Mouse (Mus musculus) liver, embryonic 11.5 days (tissue): ENCODE measurements around the gene Prkaca. TPM values are rescaled to one million over a fixed set of nuclear protein-coding genes. Genes with fewer than 3 reads are reported as not detected.
"Not testable (repeated sequence)": the region's sequence is repeated elsewhere in the genome, so short reads cannot be mapped to it uniquely, and the experiment has no call there.

ENCODE experiments used
- ATAC-seq: fragments of 200-750 bp; cut with Nextera tagmentation; replicated peaks from 2 replicates; pipeline ENCODE4 v1.8.0; 2017; ENCODE audit warnings: moderate number of reproducible peaks, mild to moderate bottlenecking, moderate TSS enrichment, moderate library complexity; ENCODE audit not compliant: low FRiP score
- DNase-seq: peaks from one replicate; pipeline ENCODE4 v3.0.0-alpha.2; 2017; ENCODE audit warnings: low spot score
- H3K27ac ChIP-seq: fragments of 300-500 bp; sonication (generic); 2 replicates; pipeline ENCODE4 v1.5.1; 2014; ENCODE audit warnings: mild to moderate bottlenecking, low read depth, low read length, control low read depth
- H3K27me3 ChIP-seq: fragments of 300-500 bp; sonication (generic); replicated peaks from 2 replicates; pipeline ENCODE4 v1.6.1; 2014; ENCODE audit warnings: low read length, mixed read lengths; ENCODE audit not compliant: control insufficient read depth, insufficient read depth
- H3K36me3 ChIP-seq: fragments of 300-500 bp; sonication (generic); 2 replicates; pipeline ENCODE4 v1.6.1; 2014; ENCODE audit warnings: mild to moderate bottlenecking, low read length, moderate library complexity, mixed read lengths; ENCODE audit not compliant: control insufficient read depth, insufficient read depth
- H3K4me1 ChIP-seq: fragments of 300-500 bp; sonication (generic); replicated peaks from 2 replicates; pipeline ENCODE4 v1.6.1; 2014; ENCODE audit warnings: low read length, mixed read lengths; ENCODE audit not compliant: control insufficient read depth, insufficient read depth
- H3K4me2 ChIP-seq: fragments of 300-500 bp; sonication (generic); 2 replicates; pipeline ENCODE4 v1.6.1; 2014; ENCODE audit warnings: mild to moderate bottlenecking, control low read depth, moderate library complexity
- H3K4me3 ChIP-seq: fragments of 300-500 bp; sonication (generic); 2 replicates; pipeline ENCODE4 v1.5.1; 2014; ENCODE audit warnings: low read depth, low read length, control low read depth
- H3K9ac ChIP-seq: fragments of 300-500 bp; sonication (generic); 2 replicates; pipeline ENCODE4 v1.6.1; 2014; ENCODE audit warnings: low read depth, low read length, control low read depth
- H3K9me3 ChIP-seq: fragments of 300-500 bp; sonication (generic); 2 replicates; pipeline ENCODE4 v1.6.1; 2016; ENCODE audit warnings: low read length, inconsistent platforms, mixed read lengths; ENCODE audit not compliant: control insufficient read depth
- WGBS: fragments of 180-500 bp; shearing (Covaris S2); extraction: QIAGEN DNeasy Blood & Tissue Kit; methylation state at CpG from one replicate; pipeline ENCODE4 v1.1.7; 2014; 5-methylcytosine and 5-hydroxymethylcytosine counted together
- polyA plus RNA-seq: library from polyadenylated mRNA; unstranded; fragments of >200 nt; fragmentation: Nextera tagmentation; extraction: Ambion mirVana; gene quantifications from 2 replicates; pipeline ENCODE4 v1.2.1, GENCODE M21; 2014

Gene Prkaca
- polyA plus RNA-seq, 1 experiment from 2014 or later, result 96.9 TPM

DNA sequence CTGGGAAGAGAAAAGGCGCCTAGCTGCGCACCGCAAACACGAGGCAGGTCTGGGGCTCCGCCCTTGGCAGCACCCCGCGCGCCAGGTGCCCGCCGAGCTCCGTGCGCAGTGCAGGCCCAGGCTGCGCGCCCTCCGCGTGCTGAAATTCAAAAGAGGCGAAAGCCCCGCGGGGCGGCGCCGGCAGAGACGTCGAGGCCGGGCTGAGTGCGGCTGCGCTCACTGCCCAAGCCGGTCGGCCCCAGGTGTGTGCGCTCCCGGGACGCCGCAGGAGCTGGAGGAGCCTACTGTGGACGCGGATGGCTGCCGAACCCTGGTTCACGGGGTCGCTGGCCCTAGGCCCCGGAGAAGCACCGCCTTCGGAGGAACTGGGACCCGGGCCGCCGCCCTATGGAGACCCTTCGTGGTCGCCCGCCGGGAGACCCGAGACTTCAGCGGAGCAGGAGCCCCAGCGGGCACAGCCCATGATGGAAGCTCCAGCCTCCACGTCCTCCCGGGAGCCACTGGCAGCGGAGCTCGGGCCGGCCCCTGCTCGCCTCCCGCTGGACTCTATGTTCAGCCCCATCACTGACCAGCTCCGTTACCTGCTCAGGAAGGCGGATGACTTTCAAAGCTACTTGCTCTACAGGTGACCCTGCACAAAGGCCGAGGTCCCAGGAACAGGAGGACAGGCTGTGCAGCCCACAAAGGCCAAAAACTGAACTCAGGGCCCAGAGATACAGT, 28.6 kb downstream of the Prkaca start, which contains the start of gene 1700067K01Rik:
1700067K01Rik (plus strand) TSS at position 222 of the 720 bp plus-strand sequence.
- Histone ChIP-seq H3K27me3 (0 out of 2 replicates have a peak, but pooled peaks cover 2% of the 10 kb centered on the region), H3K9me3 (no peaks in the 10 kb centered on the region), H3K4me2 (peak within 1 kb of the TSS; percentile 34), H3K9ac (no peak within 1 kb of the TSS; the same call in 1 of the 2 replicates), H3K27ac (no peak within 1 kb of the TSS), H3K36me3 (peaks cover 18% of the 10 kb centered on the region), H3K4me1 (peaks cover 22% of the 10 kb centered on the region), H3K4me3 (0 out of 2 replicates have a peak within 1 kb of the TSS, but pooled peaks have one; percentile 12)
- DNase-seq, result no peak
- 57% methylated on average over 61 of the region's 61 CpGs for WGBS
- ATAC-seq, result no peak

DNA sequence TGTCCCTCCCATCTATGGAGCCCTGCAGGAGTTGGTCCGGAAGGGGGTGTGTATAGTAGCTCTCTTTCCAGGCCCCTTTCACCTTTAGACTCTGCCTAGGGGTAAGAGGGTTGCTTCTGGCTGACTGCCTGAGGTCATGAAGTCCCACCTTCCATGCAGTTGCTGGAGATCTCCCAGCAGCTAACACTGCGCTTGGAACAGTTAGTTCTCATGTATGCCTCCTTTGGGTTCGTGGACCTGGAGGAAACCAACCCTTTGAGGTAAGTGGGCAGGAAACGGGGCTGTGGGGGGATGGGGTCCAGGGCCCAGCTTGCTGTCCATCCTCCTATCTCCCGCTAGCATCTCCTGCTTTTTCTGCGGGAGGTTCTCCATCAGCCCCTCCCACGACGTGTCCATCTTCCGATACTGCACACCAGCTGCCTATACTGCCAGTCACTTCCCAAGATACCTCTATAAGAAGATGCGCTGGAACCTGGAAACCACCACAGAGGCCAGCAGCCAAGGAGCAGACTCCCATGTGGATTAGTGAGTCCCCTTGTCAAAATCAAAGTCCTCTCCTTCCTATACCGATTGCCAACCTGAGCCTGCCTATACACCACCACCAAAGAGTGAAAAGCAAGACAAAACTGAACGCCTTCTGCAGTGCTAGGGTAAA, 30.3 kb downstream of the Prkaca start:
- Histone ChIP-seq H3K9me3 (no peaks in the 10 kb centered on the region), H3K4me1 (peaks cover 22% of the 10 kb centered on the region), H3K27ac (no peak overlapping the region), H3K27me3 (0 out of 2 replicates have a peak, but pooled peaks cover 2% of the 10 kb centered on the region), H3K4me2 (no peak overlapping the region), H3K9ac (no peak overlapping the region), H3K4me3 (no peak overlapping the region), H3K36me3 (peaks cover 18% of the 10 kb centered on the region)
- DNase-seq (no peak), ATAC-seq (no peak)
- WGBS, result 64% methylated on average over 12 of the region's 12 CpGs

DNA sequence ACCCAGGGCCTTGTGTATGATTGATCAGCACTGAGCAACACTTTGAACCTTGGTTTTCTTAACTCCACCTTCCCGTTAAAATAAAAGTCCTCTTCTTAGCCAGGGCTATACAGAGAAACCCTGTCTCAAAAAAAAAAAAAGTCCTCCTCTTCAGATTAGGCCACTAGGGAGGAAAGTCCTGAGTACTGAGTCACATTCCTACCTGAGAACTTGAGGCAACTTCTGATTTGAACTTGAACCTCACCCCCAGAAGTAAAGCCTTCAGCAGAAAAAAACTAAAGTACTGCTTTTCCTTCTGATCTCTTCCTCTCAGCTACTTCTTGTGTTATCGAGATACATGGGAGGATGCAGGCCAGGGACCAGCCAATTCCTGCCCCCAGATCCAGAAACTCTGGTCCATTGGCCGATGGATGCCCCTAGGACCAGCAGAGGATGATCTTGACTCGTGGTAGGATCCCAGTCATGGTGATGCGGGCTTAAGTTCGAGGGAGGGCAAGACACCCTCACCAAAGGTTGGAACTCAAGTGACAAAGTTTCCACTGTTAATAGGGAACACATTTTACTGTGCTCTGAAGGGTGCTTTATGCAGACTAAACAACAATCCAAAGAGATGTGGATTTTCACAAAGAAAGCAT, 30.9 kb downstream of the Prkaca start:
- no peak overlapping the region; the same call in 1 of the 2 replicates for H3K4me3 ChIP-seq
- peak overlapping the region; percentile 92 for H3K4me2 ChIP-seq
- ATAC-seq (no peak), DNase-seq (no peak)
- no peak overlapping the region for H3K27ac ChIP-seq
- 77% methylated on average over 6 of the region's 6 CpGs for WGBS
- H3K27me3 ChIP-seq, result 0 out of 2 replicates have a peak, but pooled peaks cover 2% of the 10 kb centered on the region
- peaks cover 18% of the 10 kb centered on the region for H3K36me3 ChIP-seq
- no peaks in the 10 kb centered on the region for H3K9me3 ChIP-seq
- H3K4me1 ChIP-seq, result peaks cover 21% of the 10 kb centered on the region
- H3K9ac ChIP-seq, result peak overlapping the region; percentile 71

DNA sequence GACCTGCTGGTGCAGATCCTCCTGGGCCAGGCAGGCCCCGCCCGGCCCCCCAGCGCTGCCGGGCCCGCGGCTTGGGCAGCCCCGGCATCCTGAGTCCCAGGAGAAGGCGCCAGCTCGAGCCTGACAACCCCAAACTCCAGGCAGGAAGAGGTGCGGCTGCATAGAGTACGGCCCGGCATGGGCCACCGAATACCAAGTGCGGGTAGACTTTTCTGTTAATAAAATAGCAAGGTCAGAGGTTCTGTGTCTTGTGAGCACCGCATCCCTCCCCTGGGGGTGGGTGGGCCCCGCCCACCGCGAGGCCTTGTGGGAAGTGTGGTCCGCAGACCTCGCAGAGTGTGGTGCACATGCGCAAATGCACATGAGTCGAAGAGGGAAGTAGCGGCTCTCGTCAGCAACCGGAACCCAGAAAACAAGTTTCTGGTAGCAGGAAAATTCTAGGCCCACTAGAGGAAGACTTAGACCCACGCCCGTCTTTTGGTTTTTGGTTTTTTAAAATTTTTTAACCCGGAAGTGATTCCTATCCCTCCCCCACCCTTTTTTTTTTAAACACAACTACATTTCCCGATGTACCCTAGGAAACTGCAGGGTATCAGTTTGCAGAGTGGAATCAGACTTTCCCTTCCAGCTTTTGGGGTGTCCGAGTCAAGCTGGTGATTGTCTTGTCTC, 31.9 kb downstream of the Prkaca start:
- H3K27me3 ChIP-seq, result peaks cover 4% of the 10 kb centered on the region
- H3K4me3 ChIP-seq, result peak overlapping the region; percentile 59
- DNase-seq (peak; percentile 91), ATAC-seq (peak; percentile 88)
- peak overlapping the region; percentile 88 for H3K27ac ChIP-seq
- 3% methylated on average over 30 of the region's 30 CpGs for WGBS
- H3K9me3 ChIP-seq, result no peaks in the 10 kb centered on the region
- peaks cover 17% of the 10 kb centered on the region for H3K36me3 ChIP-seq
- H3K9ac ChIP-seq, result peak overlapping the region; percentile 71
- peak overlapping the region; percentile 92 for H3K4me2 ChIP-seq
- peaks cover 14% of the 10 kb centered on the region for H3K4me1 ChIP-seq

DNA sequence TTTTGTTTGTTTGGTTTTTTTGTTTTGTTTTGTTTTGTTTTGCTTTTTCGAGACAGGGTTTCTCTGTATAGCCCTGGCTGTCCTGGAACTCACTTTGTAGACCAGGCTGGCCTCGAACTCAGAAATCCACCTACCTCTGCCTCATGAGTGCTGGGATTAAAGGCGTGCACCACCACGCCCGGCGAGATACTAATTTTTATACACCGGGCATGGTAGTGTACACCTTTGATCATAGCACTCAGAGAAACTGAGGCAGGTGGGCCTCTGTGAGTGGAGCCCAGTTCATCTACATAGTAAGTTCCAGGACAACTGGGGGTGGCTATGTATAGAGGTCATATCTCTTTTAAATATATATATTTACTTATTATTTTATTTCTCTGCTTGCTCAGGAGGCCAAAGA, 32.7 kb downstream of the Prkaca start:
- not testable (repeated sequence) for ATAC-seq, H3K27ac ChIP-seq
- WGBS, result 91% methylated on average over 7 of the region's 7 CpGs

DNA sequence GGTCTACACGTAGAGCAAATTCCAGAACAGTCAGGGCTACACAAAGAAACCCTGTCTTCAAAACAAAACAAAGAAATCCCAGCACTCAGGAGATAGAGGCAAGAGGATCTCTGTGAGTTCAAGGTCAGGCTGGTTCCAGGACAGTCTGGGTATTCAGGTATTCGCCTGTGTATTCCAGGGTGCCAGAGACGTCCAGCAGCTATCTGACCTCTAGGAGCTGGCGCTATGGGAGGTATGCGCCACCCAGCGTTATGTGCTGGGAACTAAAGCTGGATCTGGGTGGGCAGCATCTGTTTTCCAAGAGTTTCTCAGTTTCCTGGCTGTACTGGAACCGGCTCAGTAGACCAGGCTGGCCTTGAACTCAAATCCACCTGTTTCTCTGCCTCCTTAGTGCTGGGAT, 35.6 kb downstream of the Prkaca start:
- H3K4me1 ChIP-seq, result peaks cover 16% of the 10 kb centered on the region
- H3K4me2 ChIP-seq, result no peak overlapping the region
- H3K9ac ChIP-seq, result no peak overlapping the region
- H3K27me3 ChIP-seq, result peaks cover 39% of the 10 kb centered on the region
- no peak for DNase-seq
- H3K27ac ChIP-seq, result no peak overlapping the region
- H3K36me3 ChIP-seq, result no peaks in the 10 kb centered on the region
- H3K4me3 ChIP-seq, result no peak overlapping the region
- ATAC-seq, result no peak
- WGBS, result 35% methylated on average over 7 of the region's 7 CpGs
- no peaks in the 10 kb centered on the region for H3K9me3 ChIP-seq

More for the DNA sequence above, 32.7 kb downstream of the Prkaca start:
- H3K36me3 ChIP-seq, DNase-seq, H3K4me2 ChIP-seq, H3K9me3 ChIP-seq, H3K9ac ChIP-seq, H3K4me3 ChIP-seq: not testable (repeated sequence)
- peaks cover 13% of the 10 kb centered on the region for H3K27me3 ChIP-seq
- H3K4me1 ChIP-seq, result peaks cover 14% of the 10 kb centered on the region

DNA sequence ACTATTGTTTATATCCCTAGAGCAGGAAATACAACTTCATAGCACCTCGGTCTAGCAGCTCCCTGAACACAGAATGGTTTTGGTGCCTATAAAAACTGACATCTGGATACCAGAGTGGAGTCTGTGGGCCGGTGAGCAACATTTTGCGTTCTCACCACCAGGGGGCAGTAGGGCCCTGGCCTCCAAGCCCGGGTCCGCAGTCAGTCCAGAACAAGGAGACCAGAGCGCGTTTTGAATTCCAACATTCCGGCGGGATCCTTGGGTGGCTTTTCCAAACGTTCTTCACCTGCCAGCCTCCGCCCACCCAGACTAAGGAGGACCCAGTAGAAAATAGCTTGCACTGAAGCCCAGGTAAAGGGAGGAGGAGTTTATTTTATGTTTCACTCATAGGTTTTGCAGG, 37.1 kb downstream of the Prkaca start:
- Histone ChIP-seq H3K4me2 (no peak overlapping the region), H3K36me3 (no peaks in the 10 kb centered on the region), H3K9ac (no peak overlapping the region), H3K27me3 (peaks cover 46% of the 10 kb centered on the region), H3K4me1 (peaks cover 11% of the 10 kb centered on the region), H3K4me3 (0 out of 2 replicates have a peak overlapping the region, but pooled peaks have one; percentile 6), H3K27ac (no peak overlapping the region), H3K9me3 (no peaks in the 10 kb centered on the region)
- DNase-seq (peak; percentile 81), ATAC-seq (peak; percentile 60)
- WGBS, result under 1% methylated on average over 11 of the region's 11 CpGs
